ENCODE assay signal across 23 mouse cellular contexts in the genomic region with DNA sequence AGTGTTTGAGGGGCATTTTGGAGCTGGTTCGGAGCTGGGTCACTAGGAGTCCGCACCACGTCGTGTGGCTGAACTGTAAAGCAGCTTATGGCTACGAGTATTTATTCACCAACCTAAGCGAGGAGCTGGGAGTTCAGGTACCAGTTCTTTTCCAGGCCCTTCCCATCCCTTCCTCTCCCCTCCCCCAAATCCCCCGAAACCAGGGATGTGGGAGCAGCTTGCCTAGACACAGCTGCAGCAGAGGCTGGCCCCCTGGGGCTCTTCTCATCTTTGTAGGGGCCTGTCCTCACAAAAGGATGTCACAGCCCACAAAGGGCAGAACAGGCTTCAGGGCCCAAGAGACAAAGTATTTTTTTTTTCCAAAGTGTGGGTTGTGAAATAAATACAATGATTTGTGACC. TPM values are rescaled to one million over a fixed set of nuclear protein-coding genes. Genes with fewer than 3 reads are reported as not detected.
"Had no signal": no experiment of that assay in that cellular context is flagged by ENCODE, and none has a peak within 500 bp of the region (broad histone marks: within the 10 kb centered on the region; RNA-seq: fewer than 3 reads in every experiment).

No protein-coding gene starts in this region.

- H3K9ac ChIP-seq: neural tube, embryonic 12.5 days; neural tube, embryonic 13.5 days; neural tube, embryonic 15.5 days; stomach, embryonic 15.5 days had no signal

- H3K27me3 ChIP-seq: neural tube, embryonic 12.5 days; neural tube, embryonic 13.5 days; neural tube, embryonic 15.5 days; stomach, embryonic 15.5 days had no signal

- DNase-seq: right cerebral cortex, adult 18-20 months; right cerebral cortex, postnatal 14 days; right cerebral cortex, postnatal 25 days; right cerebral cortex, postnatal 4 days; spleen, adult 18-20 months; thymus, adult 18-20 months; thymus, adult 2 months; thymus, postnatal 14 days; thymus, postnatal 25 days; thymus, postnatal 36 days; thymus, postnatal 4 days had no signal

- H3K4me1 ChIP-seq: neural tube, embryonic 12.5 days; neural tube, embryonic 13.5 days; neural tube, embryonic 15.5 days; stomach, embryonic 15.5 days had no signal

- H3K9me3 ChIP-seq: neural tube, embryonic 12.5 days; neural tube, embryonic 13.5 days; neural tube, embryonic 15.5 days; stomach, embryonic 15.5 days had no signal

- H3K27ac ChIP-seq: neural tube, embryonic 12.5 days; neural tube, embryonic 13.5 days; neural tube, embryonic 15.5 days; stomach, embryonic 15.5 days; stomach, postnatal 0 days had no signal

- H3K4me2 ChIP-seq: neural tube, embryonic 12.5 days; neural tube, embryonic 13.5 days; neural tube, embryonic 15.5 days; stomach, embryonic 15.5 days had no signal

- H3K4me3 ChIP-seq: neural tube, embryonic 12.5 days; neural tube, embryonic 13.5 days; neural tube, embryonic 15.5 days; stomach, embryonic 15.5 days had no signal

RNA-seq across cellular contexts. Expression of a gene that starts 15.5 kb away (rescaled TPM):
- polyA plus RNA-seq: small intestine, adult 2 months; spleen, adult 2 months; stomach, embryonic 14.5 days had no signal

RNA-seq across cellular contexts. Expression of a gene that starts 40.9 kb away (rescaled TPM):
- total RNA-seq: neutrophil, adult 5-6 weeks had no signal
- polyA plus RNA-seq: neural tube, embryonic 12.5 days; neural tube, embryonic 13.5 days; neural tube, embryonic 14.5 days; neural tube, embryonic 15.5 days; small intestine, adult 2 months; spleen, adult 2 months; stomach, embryonic 14.5 days; stomach, embryonic 15.5 days; stomach, embryonic 16.5 days; thymus, adult 2 months; urinary bladder, adult 2 months had no signal
